Mouse (Mus musculus): ENCODE measurements around the gene Gm4858.
"Not testable (repeated sequence)": the region's sequence is repeated elsewhere in the genome, so short reads cannot be mapped to it uniquely, and the experiment has no call there.

Gm4858 gene

GRCm38 (mm10) chr3:93068523-93068922 lies at the start of gene Gm4858:
Gene Gm4858, plus strand, starts transcription at chr3:93068823.
- DNase-seq (ENCODE audit: low spot score in 2 of 2) = not testable (repeated sequence)

- no peak for DNase-seq (ENCODE audit: low spot score in 2 of 2)
Measured at GRCm38 (mm10) chr3:93018960-93019359, 49.7 kb upstream of the Gm4858 start, which contains the start of gene Lce1m. Gene Lce1m, minus strand, starts transcription at chr3:93019060.

- DNase-seq (ENCODE audit: low spot score in 2 of 2) = no peak
Measured at GRCm38 (mm10) chr3:93021171-93021570, 47.5 kb upstream of the Gm4858 start.

DNA sequence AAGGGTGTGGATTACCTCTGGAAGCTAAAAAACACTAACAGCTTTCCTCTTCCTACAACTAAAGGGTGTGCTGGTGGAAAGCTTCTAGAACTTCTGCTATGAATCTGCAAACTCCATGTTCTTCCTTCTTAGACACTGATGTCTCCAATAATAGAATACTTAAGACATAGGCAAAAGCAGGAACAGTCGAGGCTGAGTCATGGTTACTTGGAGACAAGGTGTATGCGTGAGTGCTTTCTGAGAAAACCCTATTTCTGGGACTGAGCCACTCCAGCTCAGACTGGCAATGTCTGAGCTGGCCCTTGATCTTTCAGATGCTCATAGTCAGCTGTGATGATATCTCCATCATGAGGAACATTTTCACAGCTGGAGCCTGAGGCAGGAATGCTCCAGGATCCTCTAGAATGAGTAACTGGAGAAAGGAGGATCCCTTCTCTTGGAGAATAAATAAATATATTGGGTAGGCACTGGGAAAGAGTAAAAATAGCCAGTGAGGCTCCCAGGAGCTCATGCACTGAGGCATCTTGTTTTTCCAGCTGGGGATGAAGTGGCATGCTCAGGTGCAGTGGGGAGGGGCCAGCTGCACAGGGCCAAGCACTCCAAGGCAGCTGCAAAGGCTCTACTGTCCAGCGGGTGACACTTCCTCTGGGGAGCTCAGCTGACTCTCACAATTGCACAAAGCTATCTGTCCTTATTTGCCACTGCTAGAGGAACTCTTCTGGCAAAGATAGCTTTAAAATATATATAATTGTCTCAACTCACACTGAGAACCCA lies 45.0 kb upstream of the Gm4858 start:
- no peak for DNase-seq (ENCODE audit: low spot score in 2 of 2)

DNA sequence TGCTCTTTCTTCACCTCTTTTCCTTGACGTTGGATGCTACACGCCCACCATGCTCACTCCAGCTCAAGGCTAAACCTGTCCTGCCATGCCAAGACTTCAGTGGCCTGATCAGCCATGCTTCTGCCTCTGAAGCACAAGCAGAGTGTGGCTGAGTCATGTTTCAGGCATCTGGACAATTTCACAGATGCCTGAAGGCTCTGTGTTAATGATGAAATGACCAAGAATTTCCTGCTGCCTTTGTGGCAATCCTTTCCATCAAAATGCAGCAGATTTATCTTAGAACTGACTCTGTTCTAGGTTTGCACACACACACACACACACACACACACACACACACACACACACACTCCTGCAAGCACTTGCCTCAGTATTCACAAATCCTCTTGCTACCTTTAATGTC lies 43.1 kb upstream of the Gm4858 start:
- DNase-seq (ENCODE audit: low spot score in 2 of 2) = no peak

DNA sequence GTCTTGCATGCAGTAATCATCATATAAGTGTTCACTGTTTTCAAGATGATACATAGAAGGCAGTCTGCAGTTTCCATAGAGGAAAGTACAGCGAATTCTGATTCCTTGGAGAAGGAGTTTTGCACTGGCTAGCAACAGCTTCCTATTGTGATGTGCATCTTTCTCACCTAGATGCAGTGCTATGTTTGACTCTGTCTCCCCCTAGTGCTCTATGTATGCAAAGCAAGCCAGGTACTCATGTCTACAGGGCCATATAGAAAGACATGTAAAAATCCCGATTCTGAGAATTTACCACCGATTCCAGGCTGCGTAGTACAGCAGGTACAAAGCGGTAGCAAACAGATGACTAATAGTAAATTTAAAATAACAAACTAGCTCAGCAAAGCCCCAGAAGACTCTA lies 37.2 kb upstream of the Gm4858 start:
- DNase-seq (ENCODE audit: low spot score in 2 of 2) = peak in 1 of 2 experiments; percentile 32

- DNase-seq (ENCODE audit: low spot score in 2 of 2) = no peak
Measured at GRCm38 (mm10) chr3:93050182-93050581, 18.4 kb upstream of the Gm4858 start.

DNA sequence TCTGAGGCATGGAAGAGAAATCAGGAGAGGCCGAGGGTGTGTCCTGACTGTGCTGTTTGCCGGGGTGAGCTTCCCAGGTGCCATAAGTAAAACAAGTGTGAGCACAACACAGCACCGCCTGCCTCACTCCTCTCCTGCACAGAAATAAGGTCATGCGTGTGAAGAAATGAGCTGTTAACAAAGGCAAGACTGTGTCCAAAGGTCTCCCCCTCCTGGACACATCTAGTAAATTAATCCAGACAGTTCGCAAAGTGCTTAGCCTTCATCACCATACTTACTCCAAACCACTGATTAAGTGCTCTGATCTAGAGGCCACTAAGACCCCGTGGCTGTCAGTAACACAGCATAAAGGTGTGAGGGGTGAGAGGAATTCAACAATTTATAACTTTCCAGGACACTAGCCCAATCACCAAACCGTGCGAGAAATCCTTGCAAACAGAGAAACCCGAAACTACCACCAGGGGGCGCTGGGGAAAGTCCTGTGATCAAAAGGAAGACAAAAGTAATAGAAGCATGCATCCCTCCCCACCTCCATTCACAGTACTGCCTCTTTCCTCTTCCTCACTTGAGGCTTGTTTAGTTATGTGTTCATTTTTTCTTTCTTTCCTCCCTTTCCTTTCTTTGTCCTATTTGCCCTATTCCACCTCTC lies 15.7 kb upstream of the Gm4858 start:
- no peak for DNase-seq (ENCODE audit: low spot score in 2 of 2)

- no peak for DNase-seq (ENCODE audit: low spot score in 2 of 2)
Measured at GRCm38 (mm10) chr3:93086631-93087030, 18.0 kb downstream of the Gm4858 start.

GRCm38 (mm10) chr3:93093581-93093980 lies 25.0 kb downstream of the Gm4858 start:
- not testable (repeated sequence) for DNase-seq (ENCODE audit: low spot score in 2 of 2)

DNA sequence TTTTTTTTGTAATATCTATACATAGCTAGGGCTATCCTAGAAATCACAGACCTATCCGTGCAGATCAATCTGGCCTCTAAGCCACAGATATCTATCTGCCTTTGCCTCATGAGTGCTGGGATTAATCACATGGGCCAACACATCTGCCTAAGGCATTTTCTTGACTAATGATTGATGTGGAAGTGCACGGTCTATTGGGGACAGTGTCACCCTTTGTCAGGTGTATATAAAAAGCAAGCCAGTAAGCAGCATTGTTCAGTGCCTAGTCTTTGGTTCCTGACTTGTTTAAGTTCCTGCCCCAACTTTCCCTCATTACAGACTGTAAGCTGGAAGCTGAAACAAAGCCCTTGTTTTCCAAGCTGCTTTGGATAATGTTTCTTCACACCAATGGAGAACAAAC lies 27.8 kb downstream of the Gm4858 start:
- DNase-seq (ENCODE audit: low spot score in 2 of 2) = no peak

DNA sequence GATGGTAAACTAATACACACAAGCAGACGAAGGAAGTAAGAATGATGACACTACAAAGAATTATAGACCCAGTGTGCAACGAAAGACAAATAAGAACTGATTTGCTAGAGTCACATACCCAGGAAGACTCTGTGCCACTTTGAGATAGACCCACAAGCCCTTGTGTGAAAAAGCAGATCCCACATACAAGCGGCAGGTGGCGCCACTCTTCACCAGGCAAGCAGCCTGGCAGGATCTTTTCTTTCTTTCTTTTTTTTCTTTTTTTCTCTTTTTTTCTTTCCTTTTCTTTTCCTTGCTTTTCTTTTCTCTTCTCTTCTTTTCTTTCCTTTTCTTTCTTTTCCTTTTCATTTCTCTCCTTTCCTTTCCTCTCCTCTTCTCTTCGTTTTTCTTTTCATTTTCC lies 43.0 kb downstream of the Gm4858 start:
- no peak for DNase-seq (ENCODE audit: low spot score in 2 of 2)

- peak in 1 of 2 experiments; percentile 28 for DNase-seq (ENCODE audit: low spot score in 2 of 2)
Measured at GRCm38 (mm10) chr3:93114481-93114880, 45.9 kb downstream of the Gm4858 start.

DNA sequence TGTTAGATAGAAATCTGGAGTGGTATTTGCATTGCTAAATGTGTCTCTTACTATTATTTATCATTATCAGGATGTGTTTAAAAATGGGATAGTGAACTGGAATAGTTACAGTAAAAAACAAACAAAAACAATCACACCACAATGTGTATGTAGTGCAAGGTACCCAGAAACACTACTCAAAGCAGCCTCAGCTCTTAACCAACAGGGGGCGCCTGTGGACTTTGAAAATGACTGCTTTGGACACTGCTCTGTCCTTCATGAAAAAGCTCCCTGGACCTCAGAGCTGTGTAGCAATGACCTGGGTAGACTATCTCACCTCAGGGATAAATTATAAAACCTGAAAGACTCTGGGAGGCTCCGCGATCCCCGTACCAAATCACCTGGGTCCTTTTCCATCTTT lies 50.5 kb downstream of the Gm4858 start:
- no peak for DNase-seq (ENCODE audit: low spot score in 2 of 2)

Data from frontal cortex, postnatal 25 days (tissue).